In genomic region chr2:161241665-161242064, GRCm38 (mm10) we compare ENCODE assay signal across 22 mouse cellular contexts.
"Had no signal": no experiment of that assay in that cellular context is flagged by ENCODE, and none has a peak within 500 bp of the region (broad histone marks: within the 10 kb centered on the region; RNA-seq: fewer than 3 reads in every experiment).

No protein-coding gene starts in this region.

- H3K27ac ChIP-seq: heart, adult 2 months; heart, embryonic 13.5 days; heart, embryonic 15.5 days; hindbrain, embryonic 13.5 days; hindbrain, embryonic 15.5 days; hindbrain, postnatal 0 days; limb, embryonic 13.5 days; limb, embryonic 15.5 days; liver, embryonic 12.5 days had no signal

- H3K9ac ChIP-seq: forebrain, postnatal 0 days; heart, embryonic 13.5 days; heart, embryonic 15.5 days; hindbrain, embryonic 13.5 days; hindbrain, embryonic 15.5 days; limb, embryonic 13.5 days; limb, embryonic 15.5 days; liver, embryonic 12.5 days had no signal

- H3K9me3 ChIP-seq: heart, embryonic 15.5 days; hindbrain, embryonic 13.5 days; hindbrain, embryonic 15.5 days; limb, embryonic 13.5 days; limb, embryonic 15.5 days; liver, embryonic 12.5 days had no signal

- H3K36me3 ChIP-seq: heart, embryonic 13.5 days; heart, embryonic 15.5 days; hindbrain, embryonic 13.5 days; hindbrain, embryonic 15.5 days; limb, embryonic 13.5 days; limb, embryonic 15.5 days; liver, embryonic 12.5 days had no signal

- DNase-seq: forebrain, postnatal 0 days; gastrocnemius, postnatal 14 days; gastrocnemius, postnatal 36 days; heart, adult 2 months; heart, postnatal 14 days; heart, postnatal 36 days; kidney, adult 18-20 months; kidney, adult 8-10 months; kidney, postnatal 10 days; kidney, postnatal 25 days; layer of hippocampus, adult 9-11 months; layer of hippocampus, postnatal 36 days; left cerebral cortex, postnatal 4 days had no signal

- H3K27me3 ChIP-seq: heart, embryonic 13.5 days; heart, embryonic 15.5 days; hindbrain, embryonic 13.5 days; hindbrain, embryonic 15.5 days; limb, embryonic 13.5 days; limb, embryonic 15.5 days; liver, embryonic 12.5 days had no signal

- ATAC-seq: forebrain, postnatal 0 days; hindbrain, postnatal 0 days; liver, embryonic 12.5 days had no signal

- H3K4me2 ChIP-seq: heart, embryonic 11.5 days; heart, embryonic 13.5 days; heart, embryonic 15.5 days; hindbrain, embryonic 13.5 days; hindbrain, embryonic 15.5 days; limb, embryonic 13.5 days; limb, embryonic 15.5 days; liver, embryonic 12.5 days had no signal

- H3K4me1 ChIP-seq: heart, embryonic 13.5 days; heart, embryonic 15.5 days; hindbrain, embryonic 15.5 days; limb, embryonic 15.5 days; liver, embryonic 12.5 days had no signal

- H3K4me3 ChIP-seq: heart, adult 2 months; heart, embryonic 13.5 days; heart, embryonic 15.5 days; hindbrain, embryonic 13.5 days; hindbrain, embryonic 15.5 days; limb, embryonic 13.5 days; limb, embryonic 15.5 days; liver, embryonic 12.5 days had no signal
